Mouse (Mus musculus): ENCODE results near the gene Tmem108.
A peak's percentile ranks its signal among the peaks of the same experiment; 100 is the strongest.

The Tmem108 gene

GRCm38 (mm10) chr9:103626156-103626555, 135.5 kb downstream of the Tmem108 start:
- no peak for DNase-seq

GRCm38 (mm10) chr9:103624649-103625048, 137.0 kb downstream of the Tmem108 start:
- DNase-seq, result peak; percentile 79

GRCm38 (mm10) chr9:103623560-103624316, 137.9 kb downstream of the Tmem108 start:
- DNase-seq, result no peak

GRCm38 (mm10) chr9:103622988-103623387, 138.6 kb downstream of the Tmem108 start:
- DNase-seq, result no peak

GRCm38 (mm10) chr9:103621870-103622269, 139.8 kb downstream of the Tmem108 start:
- no peak for DNase-seq

- no peak for DNase-seq
Measured at GRCm38 (mm10) chr9:103620517-103621212, 141.0 kb downstream of the Tmem108 start.

- DNase-seq, result no peak
Measured at GRCm38 (mm10) chr9:103614260-103614659, 147.4 kb downstream of the Tmem108 start.

GRCm38 (mm10) chr9:103608161-103609058, 153.2 kb downstream of the Tmem108 start:
- no peak for DNase-seq

GRCm38 (mm10) chr9:103606056-103606455, 155.6 kb downstream of the Tmem108 start:
- DNase-seq, result no peak

- DNase-seq, result no peak
Measured at GRCm38 (mm10) chr9:103603792-103604191, 157.8 kb downstream of the Tmem108 start.

GRCm38 (mm10) chr9:103601878-103602277, 159.8 kb downstream of the Tmem108 start:
- no peak for DNase-seq

- no peak for DNase-seq
Measured at GRCm38 (mm10) chr9:103600834-103601233, 160.8 kb downstream of the Tmem108 start.

- no peak for DNase-seq
Measured at GRCm38 (mm10) chr9:103599908-103600307, 161.7 kb downstream of the Tmem108 start.

GRCm38 (mm10) chr9:103597861-103598260, 163.8 kb downstream of the Tmem108 start:
- DNase-seq, result peak; percentile 52

GRCm38 (mm10) chr9:103595190-103595837, 166.3 kb downstream of the Tmem108 start:
- no peak for DNase-seq

GRCm38 (mm10) chr9:103594423-103595189, 167.0 kb downstream of the Tmem108 start:
- DNase-seq, result no peak

- no peak for DNase-seq
Measured at GRCm38 (mm10) chr9:103593079-103593478, 168.6 kb downstream of the Tmem108 start.

GRCm38 (mm10) chr9:103591962-103592361, 169.7 kb downstream of the Tmem108 start:
- DNase-seq, result no peak

GRCm38 (mm10) chr9:103590801-103591200, 170.8 kb downstream of the Tmem108 start:
- no peak for DNase-seq

GRCm38 (mm10) chr9:103584865-103585264, 176.8 kb downstream of the Tmem108 start:
- no peak for DNase-seq

GRCm38 (mm10) chr9:103582249-103582961, 179.2 kb downstream of the Tmem108 start:
- DNase-seq, result no peak
